Comparison of ENCODE assay signal across 7 mouse cellular contexts in the genomic region with DNA sequence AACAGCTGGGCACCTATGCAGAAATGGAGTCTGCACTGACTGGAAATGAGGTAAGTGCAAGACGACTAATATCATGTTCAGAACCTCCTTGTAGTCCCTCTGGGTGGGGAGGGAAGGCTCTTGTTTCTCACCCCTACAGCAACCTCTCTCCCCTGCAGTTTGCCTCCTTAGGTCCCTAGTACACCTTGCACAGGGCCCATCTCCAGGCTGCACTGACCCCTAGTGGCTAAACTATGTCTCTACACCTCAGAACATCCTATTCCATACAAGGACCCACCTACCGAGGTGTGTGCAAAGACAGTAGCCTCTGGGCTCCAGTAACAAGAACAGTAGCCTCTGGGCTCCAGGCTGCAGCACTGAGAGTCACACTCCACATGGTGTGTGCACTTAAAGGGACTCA. TPM values are rescaled to one million over a fixed set of nuclear protein-coding genes. Genes with fewer than 3 reads are reported as not detected.
DNase-seq lines count a peak whose midpoint lies in the region; ATAC-seq lines count a peak whose summit lies in the region.

No protein-coding gene starts in this region.

- peak; percentile 85 for ATAC-seq in erythroblast, adult 5-6 weeks (replicated peaks; ENCODE audit: low FRiP score, poor library complexity, severe bottlenecking)

- peak; percentile 92 for DNase-seq in MN1 (ENCODE audit: low spot score)
- peak; percentile 83 for DNase-seq in brain, adult 2 months (ENCODE audit: low read depth, low spot score)
- peak; percentile 83 for DNase-seq in heart, postnatal 4 days
- DNase-seq in layer of hippocampus, postnatal 36 days, result peak; percentile 50 to 69
- DNase-seq in mesoderm, embryonic 11.5 days (ENCODE audit: low read depth, low spot score), result peak; percentile 86
- DNase-seq in spleen, adult 18-20 months, result peak; percentile 44 to 59

RNA-seq across cellular contexts. Expression of a gene that starts 5.2 kb away (rescaled TPM):
- total RNA-seq in erythroblast, adult 5-6 weeks (2015; ENCODE audit: low replicate concordance), result 0.38 and 1.5 TPM in 2 replicates
- total RNA-seq in erythroblast, adult 5-6 weeks (2017; ENCODE audit: low replicate concordance), result 0.60 and 0.98 TPM in 2 replicates
- 10 to 100 TPM; 20.0 to 21.3 TPM for total RNA-seq in heart, postnatal 4 days (2021)
- total RNA-seq in layer of hippocampus, postnatal 36 days (2021), result 1 to 10 TPM; 4.1 to 4.7 TPM

RNA-seq across cellular contexts. Expression of a gene that starts 18.7 kb away (rescaled TPM):
- total RNA-seq in erythroblast, adult 5-6 weeks (2015; ENCODE audit: low replicate concordance), result 3.3 and 7.3 TPM in 2 replicates
- 8.4 and 11.0 TPM in 2 replicates for total RNA-seq in erythroblast, adult 5-6 weeks (2017; ENCODE audit: low replicate concordance)
- total RNA-seq in heart, postnatal 4 days (2021), result 10 to 100 TPM; 30.1 to 33.6 TPM
- 10 to 100 TPM; 25.4 to 30.9 TPM for total RNA-seq in layer of hippocampus, postnatal 36 days (2021)

Comparison
In these comparisons a context has a peak if more than half of its experiments do, and no peak if none do; other contexts are left out.
1. Peak in every context shown above with its lines: DNase-seq and ATAC-seq.